Mouse (Mus musculus) bone marrow, adult 2 months (tissue): ENCODE results near the gene Shld2.

Experiments
- CTCF ChIP-seq: fragments of 200-500 bp; IDR thresholded peaks from 2 replicates; pipeline ENCODE4 v1.5.1; 2011; ENCODE audit warnings: low read length, control low read depth; ENCODE audit not compliant: control insufficient read depth, insufficient read depth
- POLR2A ChIP-seq: fragments of 200-500 bp; IDR thresholded peaks from 2 replicates; pipeline ENCODE4 v1.6.1; 2011; ENCODE audit warnings: low read depth, mild to moderate bottlenecking, control low read depth, low read length, borderline replicate concordance; ENCODE audit not compliant: control insufficient read depth

- no peak for TF ChIP-seq CTCF
- TF ChIP-seq POLR2A, result no peak
These were observed 29.2 kb upstream of the Shld2 start for GRCm38 (mm10) chr14:34339446-34339845.
